Mouse (Mus musculus) heart, postnatal 10 days (tissue): ENCODE results near the gene Cacna2d1. TPM values are rescaled to one million over a fixed set of nuclear protein-coding genes. Genes with fewer than 3 reads are reported as not detected.
A peak's percentile ranks its signal among the peaks of the same experiment; 100 is the strongest.

Experiments
- DNase-seq, 2 experiments: peaks; one replicate each; pipeline ENCODE4 v3.0.0; 2021
- intact Hi-C: fragments of 180-260 bp; cut with DNase I; formaldehyde crosslinking; loops from one replicate; pipeline ENCODE4 v1.15.1; 2025
- total RNA-seq, 2 experiments: library from RNA; stranded (reverse); gene quantifications; 2 replicates each; pipeline ENCODE4 v1.2.3; 2021

The Cacna2d1 gene
- total RNA-seq, 2 experiments from 2014 or later, result 67.1 to 70.1 TPM

- no peak for DNase-seq
- intact Hi-C loops, result no loop called here
These were observed 423.2 kb downstream of the Cacna2d1 start for GRCm38 (mm10) chr5:16357709-16358108.

- intact Hi-C loops, result no loop called here
- no peak for DNase-seq
These were observed 427.6 kb downstream of the Cacna2d1 start for GRCm38 (mm10) chr5:16362076-16362475.

- intact Hi-C loops, result no loop called here
- DNase-seq, result no peak
These were observed 428.7 kb downstream of the Cacna2d1 start for GRCm38 (mm10) chr5:16363171-16363570.

GRCm38 (mm10) chr5:16370706-16371105 lies 436.2 kb downstream of the Cacna2d1 start:
- intact Hi-C loops, result no loop called here

GRCm38 (mm10) chr5:16373966-16374365 lies 439.5 kb downstream of the Cacna2d1 start:
- intact Hi-C loops, result no loop called here
- no peak for DNase-seq

More at GRCm38 (mm10) chr5:16370706-16371105, 436.2 kb downstream of the Cacna2d1 start:
- DNase-seq, result no peak

- intact Hi-C loops, result no loop called here
- DNase-seq, result peak; percentile 2 to 4
These were observed 441.9 kb downstream of the Cacna2d1 start for GRCm38 (mm10) chr5:16376329-16376908.

- intact Hi-C loops, result loop anchor here (5.0 kb wide), 1 partner anchor 93 kb away; no protein-coding TSS in a partner anchor
- no peak for DNase-seq
These were observed 475.5 kb downstream of the Cacna2d1 start for GRCm38 (mm10) chr5:16410011-16410410.

GRCm38 (mm10) chr5:16414693-16415092 lies 480.2 kb downstream of the Cacna2d1 start:
- intact Hi-C loops, result loop anchor here (5.0 kb wide), 1 partner anchor 97 kb away; no protein-coding TSS in a partner anchor
- DNase-seq, result peak in 1 of 2 experiments; percentile 3

GRCm38 (mm10) chr5:16417996-16418395 lies 483.5 kb downstream of the Cacna2d1 start:
- no peak for DNase-seq

GRCm38 (mm10) chr5:16418504-16418903 lies 484.0 kb downstream of the Cacna2d1 start:
- DNase-seq, result no peak
- intact Hi-C loops, result no loop called here

More at GRCm38 (mm10) chr5:16417996-16418395, 483.5 kb downstream of the Cacna2d1 start:
- intact Hi-C loops, result no loop called here

Other genes with a start within 250 kb of the Cacna2d1 start
- gene Speer4c, start 220.4 kb upstream of the Cacna2d1 start, total RNA-seq, result not detected